Mouse (Mus musculus): ENCODE measurements around the gene Lamc1.
"Not testable (repeated sequence)": the region's sequence is repeated elsewhere in the genome, so short reads cannot be mapped to it uniquely, and the experiment has no call there.

The Lamc1 gene

GRCm38 (mm10) chr1:153331796-153332443, 666 bp downstream of the Lamc1 start:
- DNase-seq (ENCODE audit: low spot score in 2 of 2), result peak; percentile 68 to 70

GRCm38 (mm10) chr1:153331206-153331605, 1.4 kb downstream of the Lamc1 start:
- DNase-seq (ENCODE audit: low spot score in 2 of 2), result no peak

GRCm38 (mm10) chr1:153329306-153329705, 3.3 kb downstream of the Lamc1 start:
- DNase-seq (ENCODE audit: low spot score in 2 of 2), result no peak

GRCm38 (mm10) chr1:153327063-153327462, 5.5 kb downstream of the Lamc1 start:
- no peak for DNase-seq (ENCODE audit: low spot score in 2 of 2)

GRCm38 (mm10) chr1:153326226-153326625, 6.4 kb downstream of the Lamc1 start:
- no peak for DNase-seq (ENCODE audit: low spot score in 2 of 2)

- no peak for DNase-seq (ENCODE audit: low spot score in 2 of 2)
These were observed 11.2 kb downstream of the Lamc1 start for GRCm38 (mm10) chr1:153321404-153321803.

- no peak for DNase-seq (ENCODE audit: low spot score in 2 of 2)
These were observed 11.9 kb downstream of the Lamc1 start for GRCm38 (mm10) chr1:153320554-153321147.

GRCm38 (mm10) chr1:153320121-153320520, 12.5 kb downstream of the Lamc1 start:
- no peak for DNase-seq (ENCODE audit: low spot score in 2 of 2)

- no peak for DNase-seq (ENCODE audit: low spot score in 2 of 2)
These were observed 13.8 kb downstream of the Lamc1 start for GRCm38 (mm10) chr1:153318741-153319140.

- no peak for DNase-seq (ENCODE audit: low spot score in 2 of 2)
These were observed 14.3 kb downstream of the Lamc1 start for GRCm38 (mm10) chr1:153318287-153318686.

GRCm38 (mm10) chr1:153317486-153318260, 14.9 kb downstream of the Lamc1 start:
- DNase-seq (ENCODE audit: low spot score in 2 of 2), result no peak

GRCm38 (mm10) chr1:153316956-153317355, 15.6 kb downstream of the Lamc1 start:
- no peak for DNase-seq (ENCODE audit: low spot score in 2 of 2)

- no peak for DNase-seq (ENCODE audit: low spot score in 2 of 2)
These were observed 16.3 kb downstream of the Lamc1 start for GRCm38 (mm10) chr1:153316286-153316685.

- DNase-seq (ENCODE audit: low spot score in 2 of 2), result no peak
These were observed 17.5 kb downstream of the Lamc1 start for GRCm38 (mm10) chr1:153315121-153315520.

- no peak for DNase-seq (ENCODE audit: low spot score in 2 of 2)
These were observed 19.6 kb downstream of the Lamc1 start for GRCm38 (mm10) chr1:153312992-153313391.

GRCm38 (mm10) chr1:153310190-153310589, 22.4 kb downstream of the Lamc1 start:
- DNase-seq (ENCODE audit: low spot score in 2 of 2), result no peak

- no peak for DNase-seq (ENCODE audit: low spot score in 2 of 2)
These were observed 23.3 kb downstream of the Lamc1 start for GRCm38 (mm10) chr1:153309310-153309709.

- peak; percentile 55 to 75 for DNase-seq (ENCODE audit: low spot score in 2 of 2)
These were observed 23.7 kb downstream of the Lamc1 start for GRCm38 (mm10) chr1:153308915-153309296.

GRCm38 (mm10) chr1:153308179-153308914, 24.2 kb downstream of the Lamc1 start:
- DNase-seq (ENCODE audit: low spot score in 2 of 2), result peak; percentile 76 to 84

GRCm38 (mm10) chr1:153307509-153308178, 24.9 kb downstream of the Lamc1 start:
- no peak for DNase-seq (ENCODE audit: low spot score in 2 of 2)

GRCm38 (mm10) chr1:153305728-153306127, 26.9 kb downstream of the Lamc1 start:
- DNase-seq (ENCODE audit: low spot score in 2 of 2), result not testable (repeated sequence)

- DNase-seq (ENCODE audit: low spot score in 2 of 2), result not testable (repeated sequence)
These were observed 27.3 kb downstream of the Lamc1 start for GRCm38 (mm10) chr1:153305249-153305648.

Measured in right cerebral cortex, postnatal 10 days (tissue).